Mouse (Mus musculus) telencephalon, adult 2 months (tissue): Measurements from ENCODE around the gene Fxyd4.
A peak's percentile ranks its signal among the peaks of the same experiment; 100 is the strongest.

Experiments used
- DNase-seq: peaks from one replicate; pipeline ENCODE4 v3.0.0-alpha.2; 2011; ENCODE audit warnings: low read depth, low spot score

Fxyd4 gene

GRCm38 (mm10) chr6:117937222-117937932, at the start of gene Fxyd4:
Gene Fxyd4, minus strand, starts transcription at chr6:117937692.
- DNase-seq: no peak

- no peak for DNase-seq
Observed at GRCm38 (mm10) chr6:117987173-117987572, 49.7 kb upstream of the Fxyd4 start.

GRCm38 (mm10) chr6:117966729-117967128, 29.2 kb upstream of the Fxyd4 start:
- no peak for DNase-seq

- no peak for DNase-seq
Observed at GRCm38 (mm10) chr6:117963201-117963600, 25.7 kb upstream of the Fxyd4 start.

- no peak for DNase-seq
Observed at GRCm38 (mm10) chr6:117956851-117957501, 19.5 kb upstream of the Fxyd4 start.

- no peak for DNase-seq
Observed at GRCm38 (mm10) chr6:117956161-117956560, 18.7 kb upstream of the Fxyd4 start.

GRCm38 (mm10) chr6:117952330-117952729, 14.8 kb upstream of the Fxyd4 start:
- no peak for DNase-seq

- no peak for DNase-seq
Observed at GRCm38 (mm10) chr6:117943899-117944298, 6.4 kb upstream of the Fxyd4 start.

- DNase-seq: no peak
Observed at GRCm38 (mm10) chr6:117942769-117943168, 5.3 kb upstream of the Fxyd4 start.

- DNase-seq: peak; percentile 67
Observed at GRCm38 (mm10) chr6:117938951-117939350, 1.5 kb upstream of the Fxyd4 start.

- DNase-seq: no peak
Observed at GRCm38 (mm10) chr6:117935681-117936612, 1.5 kb downstream of the Fxyd4 start.

- DNase-seq: no peak
Observed at GRCm38 (mm10) chr6:117934301-117934700, 3.2 kb downstream of the Fxyd4 start.

- no peak for DNase-seq
Observed at GRCm38 (mm10) chr6:117932325-117933051, 5.0 kb downstream of the Fxyd4 start.

- no peak for DNase-seq
Observed at GRCm38 (mm10) chr6:117929945-117930655, 7.4 kb downstream of the Fxyd4 start.

GRCm38 (mm10) chr6:117928746-117929145, 8.7 kb downstream of the Fxyd4 start:
- no peak for DNase-seq

GRCm38 (mm10) chr6:117927955-117928354, 9.5 kb downstream of the Fxyd4 start:
- DNase-seq: no peak

GRCm38 (mm10) chr6:117926871-117927491, 10.5 kb downstream of the Fxyd4 start:
- no peak for DNase-seq

- no peak for DNase-seq
Observed at GRCm38 (mm10) chr6:117922041-117922440, 15.5 kb downstream of the Fxyd4 start.

GRCm38 (mm10) chr6:117920659-117921640, 16.5 kb downstream of the Fxyd4 start:
- no peak for DNase-seq
